Comparison of ENCODE assay signal across 22 mouse cellular contexts in genomic region chr2:102703556-102703955, GRCm38 (mm10). TPM values are rescaled to one million over a fixed set of nuclear protein-coding genes. Genes with fewer than 3 reads are reported as not detected.
A peak's percentile ranks its signal among the peaks of the same experiment; 100 is the strongest.
DNase-seq lines count a peak whose midpoint lies in the region; ATAC-seq lines count a peak whose summit lies in the region.
"Had no signal": no experiment of that assay in that cellular context is flagged by ENCODE, and none has a peak within 500 bp of the region (broad histone marks: within the 10 kb centered on the region; RNA-seq: fewer than 3 reads in every experiment).

No protein-coding gene starts in this region.

- peak; percentile 66 to 80 for DNase-seq in frontal cortex, adult 2 months (ENCODE audit: extremely low spot score in 1 of 2, low spot score in 1 of 2)
- DNase-seq in frontal cortex, postnatal 10 days (ENCODE audit: low spot score in 2 of 2) = no peak
- DNase-seq in left cerebral cortex, adult 11 months (ENCODE audit: low spot score) = peak; percentile 41
- no peak for DNase-seq in left cerebral cortex, postnatal 10 days (ENCODE audit: extremely low spot score in 1 of 2, low spot score in 2 of 2)
- DNase-seq in layer of hippocampus, adult 8-10 months (ENCODE audit: low spot score in 2 of 2) = peak; percentile 64 to 72
- DNase-seq in left cerebral cortex, postnatal 36 days (ENCODE audit: low spot score in 2 of 2) = peak; percentile 61 to 63
- DNase-seq in B cell, adult 2 months = no peak
- DNase-seq: adrenal gland, postnatal 25 days; cerebellum, adult 18-20 months; cerebellum, postnatal 25 days; kidney, postnatal 36 days; liver, embryonic 13.5 days; lung, embryonic 14.5 days; lung, postnatal 36 days; spleen, adult 18-20 months; thymus, postnatal 4 days had no signal

- intact Hi-C loops in left cerebral cortex, postnatal 10 days (cut with DNase I) = no loop called here
- intact Hi-C loops in left cerebral cortex, postnatal 36 days (cut with DNase I) = no loop called here

- no peak for ATAC-seq in cerebellum, adult (ENCODE audit: insufficient number of reproducible peaks, low FRiP score, low TSS enrichment)
- ATAC-seq: intestine, embryonic 15.5 days; midbrain, embryonic 16.5 days had no signal

RNA-seq across cellular contexts. Expression of gene Slc1a2, which starts 45.1 kb away (rescaled TPM):
- polyA plus RNA-seq in frontal cortex, adult 2 months (2012; rRNA removed) = 570 and 587 TPM in 2 replicates
- total RNA-seq in left cerebral cortex, postnatal 10 days (2021) = 1,000 to 10,000 TPM; 1,314 to 1,339 TPM
- 1,000 to 10,000 TPM; 1,693 to 1,901 (median 1,776) TPM for total RNA-seq in layer of hippocampus, adult 8-10 months (2022)
- total RNA-seq in left cerebral cortex, postnatal 36 days (2021) = 1,000 to 10,000 TPM; 1,740 to 1,741 TPM
- total RNA-seq: megakaryocyte-erythroid progenitor cell, adult 5-6 weeks; neutrophil, adult 5-6 weeks had no signal
- polyA plus RNA-seq: G1E had no signal

Comparison
In these comparisons a context has a peak if more than half of its experiments do, and no peak if none do; other contexts are left out.
1. DNase-seq: peak in frontal cortex, adult 2 months (2 of 2), left cerebral cortex, adult 11 months (single experiment), layer of hippocampus, adult 8-10 months (2 of 2) and left cerebral cortex, postnatal 36 days (2 of 2); none in frontal cortex, postnatal 10 days (0 of 2), left cerebral cortex, postnatal 10 days (0 of 2) and B cell, adult 2 months (0 of 2).